Mouse (Mus musculus) ES-E14 (cell line): ENCODE measurements at regions not wholly inside any gene's neighbourhood (a gene's known extent, or its start where the extent isn't known, plus 50 kb on each side); places are given as distances from the start of the nearest gene placed in this dataset.

Experiments
- CHD2 ChIP-seq: IDR thresholded peaks from 2 replicates; pipeline ENCODE4 v1.6.1; 2014; ENCODE audit warnings: mild to moderate bottlenecking, low read depth, low read length, inconsistent platforms
- HCFC1 ChIP-seq: IDR thresholded peaks from 2 replicates; pipeline ENCODE4 v1.6.1; 2012; ENCODE audit warnings: low read length, inconsistent platforms, borderline replicate concordance; ENCODE audit not compliant: insufficient read depth
- MAFK ChIP-seq: IDR thresholded peaks from 2 replicates; pipeline ENCODE4 v1.6.1; 2014; ENCODE audit warnings: mild to moderate bottlenecking, low read depth, low read length, inconsistent platforms; ENCODE audit not compliant: insufficient read depth
- ZC3H11A ChIP-seq: IDR thresholded peaks from 2 replicates; pipeline ENCODE4 v1.6.1; 2012; ENCODE audit warnings: low read depth, mild to moderate bottlenecking, inconsistent platforms, low read length, borderline replicate concordance
- ZNF384 ChIP-seq: IDR thresholded peaks from 2 replicates; pipeline ENCODE4 v1.6.1; 2012; ENCODE audit warnings: low read depth, low read length, inconsistent platforms

DNA sequence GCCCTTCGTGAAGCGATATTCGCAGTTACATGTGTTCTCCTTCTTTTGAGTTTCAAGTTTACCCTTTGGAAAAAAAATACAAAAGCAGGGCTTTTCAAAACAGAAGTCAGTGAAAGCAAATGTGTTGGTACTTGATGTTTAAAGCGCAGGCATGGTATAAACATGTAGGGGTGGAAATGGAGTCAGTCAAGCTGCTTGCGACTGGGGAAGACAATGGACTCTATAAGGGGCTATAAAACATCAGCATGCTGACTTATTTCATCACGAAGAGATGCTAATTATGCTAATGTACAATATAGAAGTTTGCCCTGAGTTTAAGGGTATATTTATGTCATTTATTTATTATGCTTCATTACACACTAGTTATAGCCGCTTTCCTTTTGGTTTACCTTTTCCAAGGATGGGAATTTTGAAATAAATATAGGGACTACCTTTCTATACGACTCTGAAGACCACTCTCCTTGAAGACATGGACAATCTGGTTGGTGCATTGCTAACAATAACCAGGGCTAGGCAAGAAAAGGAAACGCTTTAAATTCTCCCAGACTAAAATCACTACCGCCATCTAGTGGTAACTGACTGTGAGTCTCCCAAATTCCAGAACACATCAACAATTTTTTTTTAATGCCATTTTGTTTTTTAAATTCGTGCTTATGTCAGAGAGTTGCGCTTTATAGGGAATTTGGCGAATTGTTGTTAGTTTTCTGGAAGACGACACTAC is 71.9 kb upstream of the G2e3 start:
- TF ChIP-seq ZC3H11A = no peak
- TF ChIP-seq MAFK = no peak
- no peak for TF ChIP-seq CHD2
- TF ChIP-seq ZNF384 = peak; percentile 69; the same call in 1 of the 2 replicates
- TF ChIP-seq HCFC1 = no peak
